Mouse (Mus musculus): ENCODE data around the gene Tubb3. TPM values are rescaled to one million over a fixed set of nuclear protein-coding genes. Genes with fewer than 3 reads are reported as not detected.

The Tubb3 gene
- polyA plus RNA-seq, 1 experiment from 2014 or later: 6.1 TPM

DNA sequence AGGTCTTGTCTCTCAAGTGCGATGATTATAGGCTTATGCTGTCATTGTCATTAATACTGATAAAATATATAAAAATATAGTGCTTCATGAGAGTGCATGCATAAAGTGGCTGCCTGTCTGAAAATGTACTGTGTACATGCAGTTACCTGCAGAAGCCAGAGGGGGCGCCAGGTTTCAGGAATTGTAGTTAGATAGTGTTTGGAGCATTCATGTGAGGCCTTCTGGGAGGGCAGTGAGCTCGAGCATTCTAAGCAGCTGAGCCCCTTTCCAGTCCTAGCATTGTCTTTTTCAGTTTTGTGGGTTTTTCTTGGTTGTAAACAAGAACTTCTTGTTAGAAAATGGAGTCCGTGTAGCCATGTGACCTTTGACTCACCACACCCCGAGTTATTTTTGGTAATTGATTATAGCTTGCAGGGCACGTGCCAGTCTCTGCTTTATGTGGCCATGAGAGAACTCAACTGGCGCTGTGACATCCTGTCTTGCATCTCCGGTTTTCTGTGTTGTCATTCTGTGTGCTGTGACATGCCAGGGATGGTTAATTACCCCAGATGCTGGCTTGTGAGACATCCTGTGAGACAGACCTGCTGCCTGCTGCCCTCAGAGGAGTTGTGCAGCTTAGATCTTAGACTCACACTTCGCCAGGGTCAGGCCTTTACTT, 26.2 kb upstream of the Tubb3 start:
- no peak overlapping the region for H3K9ac ChIP-seq (ENCODE audit: low read length)
- no peak overlapping the region for H3K4me2 ChIP-seq (ENCODE audit: low read length)
- no peak for ATAC-seq (ENCODE audit: insufficient number of reproducible peaks, insufficient read depth, low FRiP score, low read depth)
- H3K4me1 ChIP-seq (ENCODE audit: control insufficient read depth in 2 of 2, insufficient read depth in 2 of 2, low read length in 2 of 2): no peaks in the 10 kb centered on the region
- WGBS: 68% methylated on average over 9 of the region's 9 CpGs
- no peaks in the 10 kb centered on the region for H3K27me3 ChIP-seq (ENCODE audit: control insufficient read depth, insufficient read depth, low read length)
- no peak overlapping the region for H3K4me3 ChIP-seq (ENCODE audit: control insufficient read depth in 1 of 2, insufficient read depth in 1 of 2, low read depth in 1 of 2, low read length in 2 of 2)
- no peak overlapping the region for H3K27ac ChIP-seq (replicated peaks in 1 of 2; ENCODE audit: control insufficient read depth in 1 of 2, insufficient read depth in 1 of 2, low read depth in 2 of 2, low read length in 2 of 2)
- H3K9me3 ChIP-seq (ENCODE audit: control insufficient read depth, low read length): no peaks in the 10 kb centered on the region
- peaks cover 100% of the 10 kb centered on the region for H3K36me3 ChIP-seq (ENCODE audit: control insufficient read depth, insufficient read depth, low read length)

DNA sequence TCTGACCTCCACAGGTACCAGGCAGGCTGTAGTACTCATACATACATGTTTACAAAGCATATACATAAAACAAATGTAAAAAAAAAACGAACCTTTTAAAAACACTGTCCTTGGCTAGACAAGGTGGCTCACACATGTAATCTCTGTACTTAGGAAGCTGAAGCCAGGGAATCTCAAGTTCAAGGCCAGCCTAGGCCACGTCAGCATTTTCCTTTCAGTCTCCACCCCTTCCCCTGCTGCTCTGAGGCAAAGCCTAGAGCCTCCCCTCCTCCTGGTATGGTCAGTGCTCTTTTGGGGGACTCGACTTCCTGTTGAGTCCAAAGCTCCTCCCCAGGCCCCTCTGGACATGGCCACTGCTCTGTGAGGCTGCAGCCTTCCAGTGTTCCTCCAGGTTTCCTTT, 24.2 kb upstream of the Tubb3 start:
- Histone ChIP-seq H3K4me3 (ENCODE audit: control insufficient read depth in 1 of 2, insufficient read depth in 1 of 2, low read depth in 1 of 2, low read length in 2 of 2) (no peak overlapping the region), H3K36me3 (ENCODE audit: control insufficient read depth, insufficient read depth, low read length) (peaks cover 100% of the 10 kb centered on the region), H3K4me1 (ENCODE audit: control insufficient read depth in 2 of 2, insufficient read depth in 2 of 2, low read length in 2 of 2) (no peaks in the 10 kb centered on the region), H3K27ac (replicated peaks in 1 of 2; ENCODE audit: control insufficient read depth in 1 of 2, insufficient read depth in 1 of 2, low read depth in 2 of 2, low read length in 2 of 2) (no peak overlapping the region), H3K9ac (ENCODE audit: low read length) (no peak overlapping the region), H3K27me3 (ENCODE audit: control insufficient read depth, insufficient read depth, low read length) (no peaks in the 10 kb centered on the region), H3K4me2 (ENCODE audit: low read length) (no peak overlapping the region), H3K9me3 (ENCODE audit: control insufficient read depth, low read length) (no peaks in the 10 kb centered on the region)
- ATAC-seq (ENCODE audit: insufficient number of reproducible peaks, insufficient read depth, low FRiP score, low read depth): no peak
- WGBS: 69% methylated on average over 3 of the region's 3 CpGs

GRCm38 (mm10) chr8:123387801-123388200, 23.4 kb upstream of the Tubb3 start:
- H3K4me3 ChIP-seq (ENCODE audit: control insufficient read depth in 1 of 2, insufficient read depth in 1 of 2, low read depth in 1 of 2, low read length in 2 of 2): no peak overlapping the region
- no peak overlapping the region for H3K9ac ChIP-seq (ENCODE audit: low read length)
- H3K27ac ChIP-seq (replicated peaks in 1 of 2; ENCODE audit: control insufficient read depth in 1 of 2, insufficient read depth in 1 of 2, low read depth in 2 of 2, low read length in 2 of 2): no peak overlapping the region
- H3K4me1 ChIP-seq (ENCODE audit: control insufficient read depth in 2 of 2, insufficient read depth in 2 of 2, low read length in 2 of 2): no peaks in the 10 kb centered on the region
- H3K4me2 ChIP-seq (ENCODE audit: low read length): no peak overlapping the region
- H3K9me3 ChIP-seq (ENCODE audit: control insufficient read depth, low read length): no peaks in the 10 kb centered on the region
- no peak for ATAC-seq (ENCODE audit: insufficient number of reproducible peaks, insufficient read depth, low FRiP score, low read depth)
- H3K27me3 ChIP-seq (ENCODE audit: control insufficient read depth, insufficient read depth, low read length): no peaks in the 10 kb centered on the region
- H3K36me3 ChIP-seq (ENCODE audit: control insufficient read depth, insufficient read depth, low read length): peaks cover 100% of the 10 kb centered on the region
- 72% methylated on average over 8 of the region's 8 CpGs for WGBS

DNA sequence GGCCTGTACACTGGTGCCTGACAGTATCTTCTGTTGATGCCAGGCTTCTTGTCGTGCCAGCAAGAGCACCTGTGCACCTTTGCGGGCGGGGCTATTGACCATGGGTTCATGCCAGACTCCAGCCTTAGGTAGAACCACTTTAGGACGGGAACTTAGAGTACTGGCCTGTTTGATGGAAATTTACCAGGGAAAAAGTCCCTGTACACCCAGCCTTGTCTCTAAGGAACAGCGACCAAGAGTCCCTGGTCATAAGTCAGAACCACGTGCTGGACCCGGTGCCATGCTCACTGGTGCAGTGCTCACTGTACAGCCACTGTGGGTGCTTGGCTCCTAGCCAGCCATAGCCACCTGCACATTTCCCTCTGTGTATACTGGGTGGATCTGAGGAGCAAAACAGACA, 22.2 kb upstream of the Tubb3 start:
- Histone ChIP-seq H3K36me3 (ENCODE audit: control insufficient read depth, insufficient read depth, low read length) (peaks cover 100% of the 10 kb centered on the region), H3K9me3 (ENCODE audit: control insufficient read depth, low read length) (no peaks in the 10 kb centered on the region), H3K9ac (ENCODE audit: low read length) (no peak overlapping the region), H3K4me1 (ENCODE audit: control insufficient read depth in 2 of 2, insufficient read depth in 2 of 2, low read length in 2 of 2) (no peaks in the 10 kb centered on the region), H3K27ac (replicated peaks in 1 of 2; ENCODE audit: control insufficient read depth in 1 of 2, insufficient read depth in 1 of 2, low read depth in 2 of 2, low read length in 2 of 2) (no peak overlapping the region), H3K27me3 (ENCODE audit: control insufficient read depth, insufficient read depth, low read length) (no peaks in the 10 kb centered on the region), H3K4me3 (ENCODE audit: control insufficient read depth in 1 of 2, insufficient read depth in 1 of 2, low read depth in 1 of 2, low read length in 2 of 2) (no peak overlapping the region), H3K4me2 (ENCODE audit: low read length) (no peak overlapping the region)
- no peak for ATAC-seq (ENCODE audit: insufficient number of reproducible peaks, insufficient read depth, low FRiP score, low read depth)
- WGBS: 93% methylated on average over 7 of the region's 7 CpGs

GRCm38 (mm10) chr8:123398308-123398707, 12.9 kb upstream of the Tubb3 start:
- H3K4me2 ChIP-seq (ENCODE audit: low read length): no peak overlapping the region
- no peak overlapping the region for H3K27ac ChIP-seq (replicated peaks in 1 of 2; ENCODE audit: control insufficient read depth in 1 of 2, insufficient read depth in 1 of 2, low read depth in 2 of 2, low read length in 2 of 2)
- peaks cover 100% of the 10 kb centered on the region for H3K36me3 ChIP-seq (ENCODE audit: control insufficient read depth, insufficient read depth, low read length)
- ATAC-seq (ENCODE audit: insufficient number of reproducible peaks, insufficient read depth, low FRiP score, low read depth): no peak
- no peaks in the 10 kb centered on the region for H3K27me3 ChIP-seq (ENCODE audit: control insufficient read depth, insufficient read depth, low read length)
- WGBS: 94% methylated on average over 13 of the region's 13 CpGs
- no peak overlapping the region for H3K4me3 ChIP-seq (ENCODE audit: control insufficient read depth in 1 of 2, insufficient read depth in 1 of 2, low read depth in 1 of 2, low read length in 2 of 2)
- H3K9me3 ChIP-seq (ENCODE audit: control insufficient read depth, low read length): no peaks in the 10 kb centered on the region
- no peak overlapping the region for H3K9ac ChIP-seq (ENCODE audit: low read length)
- no peaks in the 10 kb centered on the region; a peak in 1 of 4 replicates for H3K4me1 ChIP-seq (ENCODE audit: control insufficient read depth in 2 of 2, insufficient read depth in 2 of 2, low read length in 2 of 2)

DNA sequence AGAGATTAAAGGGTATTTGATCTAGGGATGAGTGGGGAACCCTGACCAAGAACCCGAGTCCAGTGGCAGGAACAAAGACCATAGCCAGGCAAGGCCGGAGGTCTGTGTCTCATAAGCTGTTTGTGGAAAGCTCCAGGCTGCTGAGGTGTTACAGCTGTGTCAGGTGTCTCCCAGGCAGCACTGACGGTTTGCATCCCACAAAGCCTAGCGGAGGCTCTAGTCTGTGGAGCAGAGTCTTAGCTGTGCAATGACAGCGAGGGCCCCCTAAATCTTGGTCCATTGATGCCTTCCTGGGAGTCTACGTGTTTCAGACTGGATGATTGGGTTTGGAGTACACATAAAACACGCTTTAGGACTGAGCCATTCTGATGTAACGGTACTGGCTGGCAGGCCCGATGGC, 9.3 kb upstream of the Tubb3 start:
- WGBS: 89% methylated on average over 9 of the region's 9 CpGs
- Histone ChIP-seq H3K9ac (ENCODE audit: low read length) (no peak overlapping the region), H3K4me1 (ENCODE audit: control insufficient read depth in 2 of 2, insufficient read depth in 2 of 2, low read length in 2 of 2) (peaks cover 0 to 3% of the 10 kb centered on the region in 2 experiments; a peak in 2 of 4 replicates), H3K27me3 (ENCODE audit: control insufficient read depth, insufficient read depth, low read length) (no peaks in the 10 kb centered on the region), H3K4me3 (ENCODE audit: control insufficient read depth in 1 of 2, insufficient read depth in 1 of 2, low read depth in 1 of 2, low read length in 2 of 2) (no peak overlapping the region), H3K4me2 (ENCODE audit: low read length) (no peak overlapping the region), H3K9me3 (ENCODE audit: control insufficient read depth, low read length) (no peaks in the 10 kb centered on the region), H3K27ac (replicated peaks in 1 of 2; ENCODE audit: control insufficient read depth in 1 of 2, insufficient read depth in 1 of 2, low read depth in 2 of 2, low read length in 2 of 2) (no peak overlapping the region), H3K36me3 (ENCODE audit: control insufficient read depth, insufficient read depth, low read length) (peaks cover 65% of the 10 kb centered on the region)
- no peak for ATAC-seq (ENCODE audit: insufficient number of reproducible peaks, insufficient read depth, low FRiP score, low read depth)

DNA sequence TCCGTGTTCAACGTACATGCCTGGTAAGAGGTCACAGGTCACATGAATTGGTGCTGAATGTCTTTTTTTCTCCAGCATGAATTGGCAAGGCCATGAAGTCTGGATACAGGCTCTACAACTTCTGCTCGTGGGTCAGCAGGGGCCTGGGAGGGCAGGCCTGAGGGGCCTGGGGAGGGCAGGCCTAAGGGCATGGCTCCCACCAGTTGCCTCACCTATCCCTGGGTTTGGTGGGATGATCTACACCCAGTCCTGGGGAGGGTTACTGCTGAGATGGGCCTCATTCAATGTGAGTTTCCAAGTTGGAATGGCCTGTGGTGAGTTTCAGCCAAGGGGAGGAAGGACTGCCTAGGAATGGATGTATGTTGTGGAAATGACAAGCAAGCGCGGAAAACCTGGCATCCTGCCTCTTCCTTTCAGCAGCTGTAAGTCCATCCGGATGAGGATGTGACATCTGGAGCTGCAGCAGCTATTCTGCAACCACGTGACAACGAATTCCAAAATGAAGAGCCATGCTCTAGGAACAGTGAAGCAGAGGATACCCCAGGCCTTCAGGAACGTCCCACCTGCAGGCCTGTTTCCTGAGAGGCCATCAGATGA, 8.4 kb upstream of the Tubb3 start:
- WGBS: 78% methylated on average over 9 of the region's 9 CpGs
- Histone ChIP-seq H3K27ac (replicated peaks in 1 of 2; ENCODE audit: control insufficient read depth in 1 of 2, insufficient read depth in 1 of 2, low read depth in 2 of 2, low read length in 2 of 2) (no peak overlapping the region), H3K9ac (ENCODE audit: low read length) (no peak overlapping the region), H3K9me3 (ENCODE audit: control insufficient read depth, low read length) (no peaks in the 10 kb centered on the region), H3K27me3 (ENCODE audit: control insufficient read depth, insufficient read depth, low read length) (peaks cover 5% of the 10 kb centered on the region), H3K4me3 (ENCODE audit: control insufficient read depth in 1 of 2, insufficient read depth in 1 of 2, low read depth in 1 of 2, low read length in 2 of 2) (no peak overlapping the region), H3K36me3 (ENCODE audit: control insufficient read depth, insufficient read depth, low read length) (peaks cover 56% of the 10 kb centered on the region), H3K4me2 (ENCODE audit: low read length) (no peak overlapping the region), H3K4me1 (ENCODE audit: control insufficient read depth in 2 of 2, insufficient read depth in 2 of 2, low read length in 2 of 2) (peaks cover 0 to 3% of the 10 kb centered on the region in 2 experiments; a peak in 2 of 4 replicates)
- no peak for ATAC-seq (ENCODE audit: insufficient number of reproducible peaks, insufficient read depth, low FRiP score, low read depth)

GRCm38 (mm10) chr8:123404521-123404920, 6.7 kb upstream of the Tubb3 start:
- H3K9me3 ChIP-seq (ENCODE audit: control insufficient read depth, low read length): no peaks in the 10 kb centered on the region
- ATAC-seq (ENCODE audit: insufficient number of reproducible peaks, insufficient read depth, low FRiP score, low read depth): no peak
- H3K4me3 ChIP-seq (ENCODE audit: control insufficient read depth in 1 of 2, insufficient read depth in 1 of 2, low read depth in 1 of 2, low read length in 2 of 2): no peak overlapping the region
- 44% methylated on average over 8 of the region's 8 CpGs for WGBS
- H3K27me3 ChIP-seq (ENCODE audit: control insufficient read depth, insufficient read depth, low read length): peaks cover 6% of the 10 kb centered on the region
- H3K9ac ChIP-seq (ENCODE audit: low read length): no peak overlapping the region
- no peak overlapping the region for H3K4me2 ChIP-seq (ENCODE audit: low read length)
- peaks cover 7 to 16% of the 10 kb centered on the region in 2 experiments for H3K4me1 ChIP-seq (ENCODE audit: control insufficient read depth in 2 of 2, insufficient read depth in 2 of 2, low read length in 2 of 2)
- H3K27ac ChIP-seq (replicated peaks in 1 of 2; ENCODE audit: control insufficient read depth in 1 of 2, insufficient read depth in 1 of 2, low read depth in 2 of 2, low read length in 2 of 2): no peak overlapping the region
- H3K36me3 ChIP-seq (ENCODE audit: control insufficient read depth, insufficient read depth, low read length): peaks cover 39% of the 10 kb centered on the region

All from heart, embryonic 14.5 days (tissue).